Mouse (Mus musculus) heart, adult 11 months (tissue): ENCODE results near the gene Skor1.

Experiments used
- DNase-seq: peaks from one replicate; pipeline ENCODE4 v3.0.0; 2022

Gene Skor1

GRCm38 (mm10) chr9:63148410-63149371 lies at the start of gene Skor1:
TSS of gene Skor1 (minus strand) at chr9:63148961.
- DNase-seq, result peak; percentile 85

DNA sequence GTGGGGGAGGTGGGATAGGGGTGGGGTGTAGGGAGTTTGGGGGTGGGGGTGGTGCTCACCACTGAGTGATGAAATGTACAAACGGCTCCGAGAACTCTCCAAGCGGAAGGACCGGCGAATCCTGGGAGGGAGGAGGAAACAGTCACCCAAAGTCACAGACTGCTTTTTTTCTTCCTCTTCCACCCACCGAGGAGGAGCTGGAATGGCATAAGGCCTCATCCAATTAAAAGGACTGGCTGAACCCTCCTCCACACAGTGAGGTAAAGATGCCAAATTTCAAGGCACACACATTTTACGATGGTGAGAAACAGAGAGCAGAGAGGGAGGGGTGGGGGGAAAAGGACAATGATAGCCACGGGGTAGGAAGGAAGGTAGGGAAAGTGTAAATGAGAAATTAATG lies 48.5 kb upstream of the Skor1 start:
- DNase-seq, result no peak

DNA sequence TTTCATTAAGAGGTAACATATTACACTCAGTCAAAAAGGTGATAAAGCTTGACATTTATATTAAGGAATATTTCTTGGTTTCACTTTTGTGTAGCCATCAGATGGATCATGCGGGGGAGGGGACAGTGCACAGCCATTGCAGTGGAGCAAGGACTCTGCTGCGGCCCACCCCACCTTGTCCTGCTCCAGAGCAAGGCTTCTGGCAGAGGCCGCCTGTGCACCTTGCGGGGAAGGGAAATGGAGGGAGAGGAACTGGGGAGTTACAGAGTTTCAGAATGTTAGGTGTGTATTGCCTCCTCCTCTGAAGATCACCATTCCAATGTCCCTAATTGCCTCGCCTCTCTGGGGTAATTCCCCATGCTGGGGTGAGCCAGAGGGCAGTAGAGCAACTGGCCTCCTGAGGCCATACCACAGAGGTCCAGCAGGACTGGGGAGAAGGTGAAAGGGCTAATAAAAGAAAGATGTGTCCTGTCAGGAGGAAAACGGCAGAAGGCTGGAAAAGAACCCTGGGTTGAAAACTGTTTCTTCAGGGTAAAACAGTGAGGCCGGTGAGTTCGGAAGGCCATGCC lies 47.4 kb upstream of the Skor1 start:
- DNase-seq, result peak; percentile 92

- DNase-seq, result no peak
Measured at GRCm38 (mm10) chr9:63195523-63195922, 46.8 kb upstream of the Skor1 start.

GRCm38 (mm10) chr9:63194791-63195190 lies 46.0 kb upstream of the Skor1 start:
- DNase-seq, result no peak

DNA sequence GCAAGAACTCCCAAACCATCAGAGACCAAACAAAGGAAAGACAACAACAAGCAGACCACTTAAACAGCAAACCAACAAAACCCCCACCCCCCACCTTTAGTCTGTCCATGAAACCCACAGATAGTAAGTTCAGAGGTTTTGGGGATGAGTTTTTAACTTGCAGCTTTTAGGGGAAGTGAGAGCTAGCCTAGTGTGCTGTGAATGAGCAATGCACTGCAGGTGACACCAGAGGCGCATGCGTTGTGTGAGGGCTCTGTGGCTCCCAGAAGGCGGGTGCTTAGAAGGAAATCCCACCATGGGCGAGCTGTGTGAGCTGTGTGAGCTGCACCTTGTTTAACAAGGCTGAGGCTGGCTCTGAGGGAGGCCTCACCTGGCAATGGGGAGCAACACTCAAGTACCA lies 44.0 kb upstream of the Skor1 start:
- no peak for DNase-seq

GRCm38 (mm10) chr9:63187310-63187709 lies 38.5 kb upstream of the Skor1 start:
- no peak for DNase-seq

DNA sequence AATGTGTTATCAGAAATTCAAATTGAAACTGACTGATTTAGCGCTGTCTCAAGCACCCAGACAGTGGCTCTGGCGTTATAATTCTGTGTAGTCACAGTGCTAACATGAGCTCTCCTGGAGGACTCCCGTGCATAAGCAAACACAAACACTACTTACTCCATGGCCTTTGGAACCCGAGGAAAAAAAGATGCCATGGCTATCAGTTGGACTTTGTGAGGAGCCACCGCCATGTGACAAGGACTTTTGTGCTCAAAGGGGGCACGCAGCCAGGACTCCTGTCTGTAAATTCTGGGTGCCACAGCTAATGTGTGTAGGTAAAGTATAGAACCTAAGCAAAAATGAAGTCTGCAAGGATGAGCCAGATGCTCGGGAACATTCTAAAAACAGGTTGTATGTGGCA lies 36.5 kb upstream of the Skor1 start:
- no peak for DNase-seq

DNA sequence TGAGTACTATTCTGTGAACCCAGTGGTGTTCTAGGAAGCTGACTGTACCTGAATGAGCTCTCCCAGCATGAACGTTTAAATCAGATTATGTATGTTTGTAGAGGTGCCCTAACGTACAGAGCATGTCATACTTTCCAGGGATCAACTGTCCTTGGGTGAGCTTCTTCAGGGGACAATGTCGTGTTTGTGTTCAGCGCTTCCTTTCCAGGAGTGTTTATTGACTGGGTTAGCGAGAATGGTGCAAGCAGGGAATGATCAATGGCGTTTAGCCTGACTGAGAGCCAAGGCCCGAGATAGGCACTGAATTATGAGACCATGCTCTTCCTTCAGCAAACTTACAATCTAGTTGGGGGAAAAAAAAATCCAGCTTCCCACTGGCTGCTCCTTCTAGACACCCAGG lies 35.1 kb upstream of the Skor1 start:
- no peak for DNase-seq

DNA sequence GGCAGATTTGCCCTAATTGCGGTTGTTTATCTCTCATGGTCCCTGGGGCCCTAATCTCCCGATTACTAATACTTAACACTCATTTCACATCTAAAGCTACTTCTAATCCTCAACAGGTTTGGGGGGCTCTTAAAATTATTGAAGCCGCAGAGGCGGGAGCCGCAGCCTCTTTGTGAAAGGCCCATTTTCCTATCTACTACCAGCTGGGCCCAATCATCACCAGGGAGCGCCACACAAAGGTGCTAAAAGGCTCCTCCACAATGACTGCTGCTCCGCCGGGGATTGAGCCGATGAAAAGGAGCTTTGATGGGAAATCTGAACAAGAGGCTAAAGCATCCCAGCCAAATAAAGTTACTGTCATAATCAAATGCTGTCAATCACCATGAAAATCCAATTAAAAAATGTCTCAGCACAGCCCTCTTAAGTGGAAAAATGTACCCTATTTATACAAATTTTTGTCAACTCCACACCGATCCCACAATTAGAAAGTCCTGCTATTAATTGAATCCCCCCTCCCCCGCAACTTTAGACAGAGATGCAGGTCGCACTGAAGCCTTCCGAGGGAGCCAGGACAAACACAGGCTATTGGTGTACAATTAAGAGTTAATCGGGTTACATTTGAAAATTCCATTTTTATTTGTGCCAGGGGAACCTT lies 33.7 kb upstream of the Skor1 start:
- DNase-seq, result no peak

- peak; percentile 84 for DNase-seq
Measured at GRCm38 (mm10) chr9:63181337-63182178, 32.8 kb upstream of the Skor1 start.

DNA sequence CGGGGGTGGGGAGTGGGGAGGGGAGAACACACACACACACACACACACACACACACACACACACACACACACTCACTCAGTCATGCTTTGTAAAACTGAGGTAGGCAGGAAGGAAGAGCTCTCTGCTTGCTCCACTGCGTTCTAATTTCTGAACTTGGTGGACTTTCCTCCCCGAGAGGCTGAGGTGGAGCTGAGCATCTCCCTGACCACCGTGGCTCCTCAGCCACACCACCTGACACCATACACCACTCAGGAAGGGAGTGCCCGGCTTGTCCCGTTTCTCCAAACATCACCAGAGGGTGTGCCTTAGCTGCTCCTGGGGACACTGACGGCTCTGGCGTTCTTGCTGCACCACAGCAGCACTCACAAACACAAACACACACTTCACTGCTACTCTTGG lies 29.5 kb upstream of the Skor1 start:
- DNase-seq, result no peak

DNA sequence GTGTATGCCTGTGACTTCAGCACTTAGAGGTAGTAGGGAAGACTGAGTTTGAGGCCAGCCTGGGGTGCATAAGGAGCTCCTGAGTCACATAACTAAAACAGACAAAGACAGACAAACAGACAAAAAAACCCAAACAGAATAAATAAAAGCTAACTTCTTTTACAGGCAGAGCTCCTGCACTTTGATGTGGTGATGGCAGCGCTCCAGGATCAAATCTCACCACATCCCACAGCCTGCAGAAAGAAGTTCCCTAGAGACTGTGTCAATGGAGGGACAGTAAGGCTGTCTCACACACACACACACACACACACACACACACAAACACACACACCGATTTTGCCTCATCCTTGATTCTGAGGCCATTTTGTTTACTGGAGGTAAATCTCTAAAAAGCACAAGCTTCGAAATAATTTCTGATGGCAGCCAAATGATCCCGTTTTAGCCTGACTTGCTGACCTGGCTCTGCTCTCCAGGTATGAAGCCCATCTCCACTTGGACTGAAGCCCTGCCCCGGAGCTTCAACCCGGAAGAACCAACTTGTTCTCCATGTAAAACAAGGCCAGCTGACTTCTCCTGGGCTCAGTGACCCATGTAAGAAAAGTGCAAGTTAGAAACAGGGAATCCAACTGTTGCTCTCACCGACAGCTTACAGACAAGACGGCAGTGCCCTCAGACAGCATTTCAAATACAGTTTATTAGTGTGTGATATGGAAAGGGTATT lies 25.4 kb upstream of the Skor1 start:
- no peak for DNase-seq

DNA sequence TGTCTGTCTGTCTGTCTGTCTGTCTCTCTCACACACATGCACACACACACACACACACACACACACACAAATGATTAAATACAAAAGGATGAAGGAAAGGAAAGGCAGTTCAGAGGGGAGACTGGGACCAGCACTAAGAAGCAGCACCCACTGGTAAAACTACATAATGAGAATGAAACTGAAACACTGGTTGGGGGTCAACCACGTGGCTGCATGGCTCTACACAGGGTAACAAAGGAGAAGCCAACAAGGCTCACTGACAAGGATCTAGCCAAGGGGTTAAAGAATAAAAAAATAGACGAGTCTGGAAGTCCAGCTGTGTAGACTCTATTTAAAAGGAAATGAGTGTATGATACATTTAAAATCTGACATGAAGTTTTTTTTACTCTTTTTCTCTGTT lies 23.2 kb upstream of the Skor1 start:
- no peak for DNase-seq

- DNase-seq, result no peak
Measured at GRCm38 (mm10) chr9:63169127-63169526, 20.4 kb upstream of the Skor1 start.

DNA sequence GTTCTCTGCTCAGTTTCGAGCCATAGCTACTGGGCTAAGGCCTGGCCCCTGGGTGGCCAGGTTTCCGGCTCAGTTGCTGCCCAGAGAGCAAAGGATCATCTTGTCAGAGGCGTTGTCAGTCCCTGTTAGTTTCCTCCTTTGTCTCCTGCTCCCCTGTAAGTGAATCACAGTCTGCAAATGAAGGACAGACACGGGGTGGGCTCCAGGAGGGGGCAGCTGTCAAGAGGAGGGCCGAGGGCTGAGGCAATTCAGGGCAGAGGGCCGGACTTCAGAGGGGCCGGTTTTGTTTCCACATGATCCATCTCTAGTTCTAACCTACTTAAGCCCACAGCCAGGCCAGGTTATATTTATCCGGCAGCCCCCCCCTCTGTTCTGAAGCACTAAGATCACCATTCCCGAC lies 16.3 kb upstream of the Skor1 start:
- DNase-seq, result no peak

- no peak for DNase-seq
Measured at GRCm38 (mm10) chr9:63163756-63164155, 15.0 kb upstream of the Skor1 start.

DNA sequence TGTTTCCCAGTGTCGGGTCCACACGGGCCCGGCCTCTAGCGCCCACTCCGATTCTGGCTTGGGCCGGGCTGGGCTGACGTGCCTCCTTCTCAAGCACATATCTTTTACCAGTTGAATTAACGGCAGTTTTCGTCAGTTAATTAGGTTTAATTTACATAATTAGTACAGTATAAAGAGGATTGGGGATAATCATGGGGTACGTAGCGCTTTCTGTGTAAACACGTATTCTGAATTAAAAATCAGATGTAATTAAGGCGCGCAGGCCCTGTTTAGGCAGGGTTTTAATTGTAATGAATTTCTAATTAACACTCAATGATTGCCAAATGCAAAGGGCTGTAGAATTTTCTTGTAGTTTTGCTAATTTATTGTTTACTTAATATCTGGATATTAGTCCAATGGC lies 3.2 kb upstream of the Skor1 start:
- DNase-seq, result no peak

- no peak for DNase-seq
Measured at GRCm38 (mm10) chr9:63151072-63151870, 2.5 kb upstream of the Skor1 start.

DNA sequence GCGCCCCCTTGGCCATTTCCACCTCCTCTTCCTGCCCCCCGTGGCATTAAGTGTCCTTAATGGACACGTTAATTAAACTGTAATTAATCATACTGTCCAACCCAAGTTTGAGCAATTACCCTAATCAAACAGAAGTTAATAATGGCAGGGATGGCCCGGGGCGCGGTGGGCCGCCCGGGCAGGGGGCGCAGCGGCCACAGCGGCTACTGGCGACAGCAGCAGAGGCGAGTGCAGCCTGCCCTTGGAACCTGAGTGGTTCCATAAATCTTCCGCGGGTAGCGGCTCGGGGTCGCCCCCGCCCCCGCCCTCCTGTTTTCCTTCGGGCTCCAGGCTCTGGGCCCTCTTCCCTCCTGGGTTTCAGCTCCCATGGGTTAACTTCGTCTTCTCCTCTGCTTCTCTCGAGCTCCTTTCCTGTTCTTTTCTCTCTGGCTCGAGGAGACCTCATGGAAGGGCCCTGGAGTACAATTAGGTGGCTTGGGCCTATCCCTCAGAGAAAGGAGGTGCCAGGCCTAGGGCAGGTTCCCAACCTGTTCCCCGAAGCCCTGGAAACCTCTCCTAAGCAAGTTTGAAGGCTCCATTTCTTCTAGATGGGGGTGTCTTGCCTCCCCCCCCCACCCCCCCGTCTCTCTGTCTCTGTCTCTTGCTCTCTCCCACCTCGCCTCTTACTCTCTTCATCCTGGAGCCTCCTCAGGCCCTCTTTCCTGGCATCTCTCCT lies 1.5 kb upstream of the Skor1 start:
- no peak for DNase-seq

DNA sequence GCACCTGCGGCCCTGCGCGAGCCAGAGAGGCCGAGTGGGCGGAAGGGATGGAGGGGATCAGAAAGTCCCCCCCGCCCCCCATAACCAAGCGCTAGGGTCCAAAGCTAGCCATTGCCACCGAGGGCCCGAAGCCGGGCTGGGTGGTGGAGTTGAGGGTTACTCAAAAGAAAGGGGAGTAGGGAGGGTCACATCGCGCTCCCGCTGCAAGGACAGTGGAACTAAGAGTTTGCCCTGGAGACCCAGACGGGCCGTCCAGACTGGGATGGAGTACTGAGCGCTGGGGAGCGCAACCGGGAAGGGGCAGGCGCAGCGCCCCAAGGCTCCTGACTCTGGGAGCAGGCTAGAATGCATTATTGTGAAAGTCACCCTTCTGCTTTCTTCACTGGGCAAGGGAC lies 608 bp upstream of the Skor1 start:
- no peak for DNase-seq
